Mouse (Mus musculus) ovary, postnatal 36 days (tissue): Measurements from ENCODE around the gene Olfr116.

Source experiments
- DNase-seq: peaks from one replicate; pipeline ENCODE4 v3.0.0; 2022; ENCODE audit warnings: low spot score, mixed read lengths

The Olfr116 gene

GRCm38 (mm10) chr17:37627009-37627408 lies at the start of gene Olfr116, which contains the start of gene Olfr115:
Gene Olfr116 (minus strand): TSS chr17:37627199.
Gene Olfr115 (minus strand): TSS chr17:37627109.
- DNase-seq = no peak

- DNase-seq = no peak
These were observed 39.7 kb upstream of the Olfr116 start, which contains the start of gene Olfr118 for GRCm38 (mm10) chr17:37666688-37667087. Gene Olfr118 (plus strand): TSS chr17:37666988.

GRCm38 (mm10) chr17:37663682-37664081 lies 36.7 kb upstream of the Olfr116 start, which contains the start of gene Olfr117:
Gene Olfr117 (minus strand): TSS chr17:37663782.
- no peak for DNase-seq

- DNase-seq = no peak
These were observed 34.4 kb downstream of the Olfr116 start, which contains the start of gene Olfr114 for GRCm38 (mm10) chr17:37592643-37593042. Gene Olfr114 (minus strand): TSS chr17:37592743.

GRCm38 (mm10) chr17:37577563-37577962 lies 49.4 kb downstream of the Olfr116 start, which contains the start of gene Olfr113:
Gene Olfr113 (minus strand): TSS chr17:37577663.
- no peak for DNase-seq
